Mouse (Mus musculus) stomach, postnatal 0 days (tissue): ENCODE data around the gene Nanos2.

Source experiments
- CTCF ChIP-seq: IDR thresholded peaks from 2 replicates; pipeline ENCODE4 v1.5.1; 2016; ENCODE audit warnings: antibody characterized with exemption, low read depth, mild to moderate bottlenecking, moderate library complexity
- EP300 ChIP-seq: optimal IDR thresholded peaks from 2 replicates; pipeline ENCODE3; 2016; ENCODE audit warnings: antibody characterized with exemption

DNA sequence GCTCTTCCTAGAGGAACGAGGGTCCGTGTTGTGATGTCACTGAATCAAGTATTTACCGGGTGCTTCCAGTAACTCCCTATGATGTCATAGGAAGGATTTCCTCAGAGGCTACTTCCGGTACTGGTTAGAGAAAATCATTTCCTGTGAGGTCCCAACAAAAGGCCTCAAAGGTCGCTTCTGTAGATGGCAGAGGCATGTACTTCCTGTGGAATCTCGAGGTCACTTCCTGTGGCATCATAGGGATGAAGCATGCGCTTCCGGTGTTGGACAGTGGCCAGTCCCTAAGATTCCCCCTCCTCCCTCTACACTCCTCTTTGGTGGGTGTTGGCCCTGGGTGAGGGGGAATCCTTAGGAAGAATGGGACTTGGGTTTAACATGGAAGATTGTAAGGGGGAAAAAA lies 27.8 kb upstream of the Nanos2 start:
- TF ChIP-seq CTCF (no peak), EP300 (no peak)
